Mouse (Mus musculus): ENCODE measurements around the gene Klrc3. TPM values are rescaled to one million over a fixed set of nuclear protein-coding genes. Genes with fewer than 3 reads are reported as not detected.
"Not testable (repeated sequence)": the region's sequence is repeated elsewhere in the genome, so short reads cannot be mapped to it uniquely, and the experiment has no call there.

Klrc3 gene
- polyA plus RNA-seq (2011; ENCODE audit: insufficient read length, low read depth, missing spikeins), result not detected in 2 replicates

DNA sequence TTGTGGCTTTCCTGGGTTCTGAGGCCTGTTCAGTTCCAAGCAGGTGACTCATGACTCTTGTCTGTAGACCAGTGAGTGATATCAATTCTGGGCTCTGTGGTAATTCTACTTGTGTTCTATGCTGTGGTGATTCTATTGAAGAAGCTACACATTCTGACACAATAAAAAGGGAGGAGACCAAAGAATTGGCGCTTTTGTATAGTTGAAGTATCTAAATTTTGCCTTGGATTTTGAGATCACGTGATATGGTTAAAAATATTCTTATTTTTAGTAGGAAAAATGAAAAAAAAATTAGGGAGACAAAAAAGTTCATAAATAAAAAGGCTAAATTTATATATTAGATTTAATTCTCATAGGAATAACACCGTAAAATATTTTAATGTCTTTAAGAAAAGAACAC is at the start of gene Klrc3:
Gene Klrc3, minus strand, starts transcription at position 101 of the 400 bp plus-strand sequence.
- H3K4me3 ChIP-seq (ENCODE audit: insufficient read depth, low read length); H3K4me1 ChIP-seq (ENCODE audit: control insufficient read depth, insufficient read depth, low read length); H3K27ac ChIP-seq (ENCODE audit: insufficient read depth, low read length): not testable (repeated sequence)

DNA sequence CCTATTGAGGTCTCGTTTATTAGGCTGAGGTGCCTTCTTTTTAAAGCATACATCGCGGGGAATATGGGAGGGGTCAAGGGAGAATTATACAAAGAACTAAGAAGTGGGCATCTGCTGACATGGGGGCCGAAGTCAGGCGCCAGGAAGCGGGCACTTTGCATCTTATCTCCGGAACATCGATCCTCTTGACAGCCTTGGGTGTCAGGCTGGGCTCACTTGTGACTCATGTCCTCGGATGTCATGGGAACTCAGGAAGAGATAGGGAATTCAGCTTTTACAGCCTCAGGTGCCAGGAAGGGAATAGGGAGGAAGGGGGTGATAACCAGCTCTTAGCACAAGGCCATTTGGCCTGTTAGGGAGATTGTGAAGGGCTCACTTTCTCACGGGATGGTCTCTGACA is 48.3 kb upstream of the Klrc3 start:
- not testable (repeated sequence) for H3K27ac ChIP-seq (ENCODE audit: insufficient read depth, low read length); H3K4me1 ChIP-seq (ENCODE audit: control insufficient read depth, insufficient read depth, low read length); H3K4me3 ChIP-seq (ENCODE audit: insufficient read depth, low read length)

DNA sequence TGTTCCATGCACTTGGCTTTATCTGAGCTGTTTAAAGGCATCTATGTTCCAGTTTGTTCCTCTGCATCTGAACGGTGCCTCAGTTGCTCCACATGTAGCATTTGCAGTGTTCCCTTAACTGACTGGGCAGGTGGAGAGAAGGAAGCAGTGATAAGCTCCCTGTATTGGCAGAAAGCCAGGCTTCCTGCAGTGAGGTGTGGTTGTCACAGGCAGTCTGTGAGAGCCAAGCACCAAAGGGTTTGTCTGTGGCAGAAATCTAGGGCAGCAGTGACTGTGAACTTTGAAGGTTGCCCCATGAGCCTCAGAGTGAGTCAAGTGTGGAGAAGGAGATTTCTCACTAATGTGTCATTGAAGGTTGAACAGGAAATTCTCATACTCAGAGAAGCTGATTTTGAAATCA is 37.2 kb upstream of the Klrc3 start:
- TF ChIP-seq POLR2A (IDR thresholded peaks at IDR 0.05; ENCODE audit: low read depth, low read length), result no peak
- no peak for TF ChIP-seq CTCF (IDR thresholded peaks at IDR 0.05; ENCODE audit: borderline replicate concordance, insufficient read depth, low read length)
- no peaks in the 10 kb centered on the region for H3K4me1 ChIP-seq (ENCODE audit: control insufficient read depth, insufficient read depth, low read length)

DNA sequence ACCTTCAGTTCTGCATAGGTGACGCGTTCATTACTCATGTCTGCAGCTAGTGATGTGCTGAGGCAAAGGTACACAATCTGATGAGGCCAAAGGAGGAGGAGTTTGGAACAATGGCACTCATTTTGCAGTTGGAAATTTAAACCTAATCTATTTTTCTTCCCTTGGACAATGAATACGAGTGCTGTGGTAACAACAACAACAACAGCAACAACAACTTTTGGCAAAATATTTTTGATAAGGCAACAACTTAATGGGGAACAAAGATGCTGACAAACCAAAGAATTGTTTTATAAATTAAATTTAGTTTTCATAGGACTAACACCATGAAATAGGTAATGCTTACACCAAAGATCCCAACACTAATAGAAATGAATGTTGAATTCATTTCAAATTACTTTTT is 35.7 kb upstream of the Klrc3 start, which contains the start of gene Klrc1:
Gene Klrc1, minus strand, starts transcription at position 101 of the 400 bp plus-strand sequence.
- TF ChIP-seq CTCF (IDR thresholded peaks at IDR 0.05; ENCODE audit: borderline replicate concordance, insufficient read depth, low read length), result no peak
- no peak for TF ChIP-seq POLR2A (IDR thresholded peaks at IDR 0.05; ENCODE audit: low read depth, low read length)
- Histone ChIP-seq H3K4me3 (ENCODE audit: insufficient read depth, low read length) (no peak within 1 kb of the TSS), H3K27ac (ENCODE audit: insufficient read depth, low read length) (no peak within 1 kb of the TSS), H3K4me1 (ENCODE audit: control insufficient read depth, insufficient read depth, low read length) (no peaks in the 10 kb centered on the region)

More for the DNA sequence above, 37.2 kb upstream of the Klrc3 start:
- H3K27ac ChIP-seq (ENCODE audit: insufficient read depth, low read length), result no peak overlapping the region
- H3K4me3 ChIP-seq (ENCODE audit: insufficient read depth, low read length), result no peak overlapping the region

DNA sequence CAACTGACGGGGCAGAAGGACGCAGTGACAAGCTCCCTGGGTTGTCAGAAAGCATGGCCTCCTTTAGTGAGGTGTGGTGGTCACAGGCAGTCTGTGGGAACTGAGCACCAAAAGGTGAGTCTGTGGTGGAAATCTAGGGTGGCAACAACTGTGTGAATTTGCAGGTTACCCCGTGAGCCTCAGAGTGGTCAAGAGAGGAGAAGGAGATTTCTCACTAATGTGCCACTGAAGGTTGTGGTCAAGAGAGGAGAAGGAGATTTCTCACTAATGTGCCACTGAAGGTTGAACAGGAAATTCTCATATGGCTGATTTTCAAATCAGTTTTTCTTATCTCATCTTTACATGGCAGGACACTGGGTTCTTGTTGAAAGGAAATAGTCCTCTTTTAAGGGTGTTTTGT is 18.2 kb upstream of the Klrc3 start:
- not testable (repeated sequence) for H3K27ac ChIP-seq (ENCODE audit: insufficient read depth, low read length); H3K4me1 ChIP-seq (ENCODE audit: control insufficient read depth, insufficient read depth, low read length); H3K4me3 ChIP-seq (ENCODE audit: insufficient read depth, low read length)

DNA sequence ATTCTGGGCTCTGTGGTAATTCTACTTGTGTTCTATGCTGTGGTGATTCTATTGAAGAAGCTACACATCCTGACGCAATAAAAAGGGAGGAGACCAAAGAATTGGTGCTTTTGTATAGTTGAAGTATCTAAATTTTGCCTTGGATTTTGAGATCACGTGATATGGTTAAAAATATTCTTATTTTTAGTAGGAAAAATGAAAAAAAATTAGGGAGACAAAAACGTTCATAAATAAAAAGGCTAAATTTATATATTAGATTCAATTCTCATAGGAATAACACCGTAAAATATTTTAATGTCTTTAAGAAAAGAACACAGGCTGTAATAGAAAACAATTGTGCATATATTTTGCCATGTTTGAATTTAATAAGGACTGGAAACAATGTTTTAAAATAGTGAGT is 17.5 kb upstream of the Klrc3 start, which contains the start of gene Klrc2:
Gene Klrc2, minus strand, starts transcription at position 101 of the 400 bp plus-strand sequence.
- not testable (repeated sequence) for H3K27ac ChIP-seq (ENCODE audit: insufficient read depth, low read length); H3K4me3 ChIP-seq (ENCODE audit: insufficient read depth, low read length); H3K4me1 ChIP-seq (ENCODE audit: control insufficient read depth, insufficient read depth, low read length)

DNA sequence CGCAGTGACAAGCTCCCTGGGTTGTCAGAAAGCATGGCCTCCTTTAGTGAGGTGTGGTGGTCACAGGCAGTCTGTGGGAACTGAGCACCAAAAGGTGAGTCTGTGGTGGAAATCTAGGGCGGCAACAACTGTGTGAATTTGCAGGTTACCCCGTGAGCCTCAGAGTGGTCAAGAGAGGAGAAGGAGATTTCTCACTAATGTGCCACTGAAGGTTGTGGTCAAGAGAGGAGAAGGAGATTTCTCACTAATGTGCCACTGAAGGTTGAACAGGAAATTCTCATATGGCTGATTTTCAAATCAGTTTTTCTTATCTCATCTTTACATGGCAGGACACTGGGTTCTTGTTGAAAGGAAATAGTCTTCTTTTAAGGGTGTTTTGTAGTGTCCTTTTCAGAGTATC is 917 bp upstream of the Klrc3 start:
- H3K4me1 ChIP-seq (ENCODE audit: control insufficient read depth, insufficient read depth, low read length); H3K27ac ChIP-seq (ENCODE audit: insufficient read depth, low read length); H3K4me3 ChIP-seq (ENCODE audit: insufficient read depth, low read length): not testable (repeated sequence)

DNA sequence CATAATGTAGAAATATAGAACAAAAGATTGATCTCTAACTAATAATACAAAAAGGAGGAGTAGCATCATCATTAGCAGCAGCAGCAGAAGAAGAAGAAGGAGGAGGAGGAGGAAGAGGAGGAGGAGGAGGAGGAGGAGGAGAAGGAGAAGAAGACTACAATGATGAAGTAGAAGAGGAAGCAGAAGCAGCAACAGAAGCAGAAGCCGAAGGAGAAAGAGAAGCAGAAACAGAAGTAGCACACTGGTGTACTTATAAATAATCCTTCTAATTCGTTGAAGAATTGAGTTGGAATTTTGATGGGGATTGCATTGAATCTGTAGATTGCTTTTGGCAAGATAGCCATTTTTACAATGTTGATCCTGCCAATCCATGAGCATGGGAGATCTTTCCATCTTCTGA is 12.1 kb downstream of the Klrc3 start:
- H3K4me3 ChIP-seq (ENCODE audit: insufficient read depth, low read length); H3K4me1 ChIP-seq (ENCODE audit: control insufficient read depth, insufficient read depth, low read length); H3K27ac ChIP-seq (ENCODE audit: insufficient read depth, low read length): not testable (repeated sequence)

DNA sequence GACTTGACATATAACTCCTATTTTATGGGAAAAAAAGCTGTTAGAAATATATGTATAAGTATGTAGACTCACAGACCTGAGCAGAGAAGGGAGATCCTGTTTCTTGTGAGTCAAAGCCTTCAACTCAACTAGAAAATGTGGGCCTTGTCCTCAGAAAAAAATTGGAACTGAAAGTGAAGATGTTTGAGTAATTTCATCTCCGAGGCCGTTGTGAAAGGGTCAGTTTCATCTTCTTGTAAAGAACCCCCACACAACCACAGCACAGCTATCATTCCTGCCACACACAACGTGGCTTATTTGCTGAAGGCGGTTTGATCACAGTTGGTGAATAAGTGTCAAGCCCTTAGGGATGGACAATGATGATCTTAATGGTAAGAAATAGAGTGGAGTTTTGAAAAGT is 19.4 kb downstream of the Klrc3 start, which contains the start of gene Klrk1:
Gene Klrk1, minus strand, starts transcription at position 130 of the 400 bp plus-strand sequence.
- Histone ChIP-seq H3K27ac (ENCODE audit: insufficient read depth, low read length) (no peak within 1 kb of the TSS), H3K4me3 (ENCODE audit: insufficient read depth, low read length) (no peak within 1 kb of the TSS), H3K4me1 (ENCODE audit: control insufficient read depth, insufficient read depth, low read length) (no peaks in the 10 kb centered on the region)
- TF ChIP-seq POLR2A (IDR thresholded peaks at IDR 0.05; ENCODE audit: low read depth, low read length), result no peak
- TF ChIP-seq CTCF (IDR thresholded peaks at IDR 0.05; ENCODE audit: borderline replicate concordance, insufficient read depth, low read length), result no peak

DNA sequence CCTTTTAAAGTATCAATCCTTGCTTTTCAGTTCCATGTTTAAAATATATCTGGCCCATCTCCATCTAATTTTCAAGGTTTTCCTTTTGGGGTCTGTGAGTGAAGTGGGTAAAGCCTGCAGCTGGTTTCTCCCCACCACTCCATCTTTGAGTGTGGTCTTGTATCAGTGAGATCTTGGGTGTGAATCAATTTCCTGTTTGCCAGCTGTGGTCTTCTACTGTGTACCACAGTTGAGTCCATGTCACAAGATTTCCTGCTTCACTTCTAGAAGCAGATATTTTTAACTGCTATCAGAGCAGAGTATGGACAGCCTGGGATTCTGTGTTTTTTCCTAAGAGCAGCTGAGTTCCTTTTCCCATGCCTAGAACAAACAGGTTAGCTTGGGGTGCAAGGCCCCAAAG is 34.8 kb downstream of the Klrc3 start:
- H3K27ac ChIP-seq (ENCODE audit: insufficient read depth, low read length), result no peak overlapping the region
- TF ChIP-seq CTCF (IDR thresholded peaks at IDR 0.05; ENCODE audit: borderline replicate concordance, insufficient read depth, low read length) (no peak), POLR2A (IDR thresholded peaks at IDR 0.05; ENCODE audit: low read depth, low read length) (no peak)
- H3K4me1 ChIP-seq (ENCODE audit: control insufficient read depth, insufficient read depth, low read length), result no peaks in the 10 kb centered on the region
- no peak overlapping the region for H3K4me3 ChIP-seq (ENCODE audit: insufficient read depth, low read length)

DNA sequence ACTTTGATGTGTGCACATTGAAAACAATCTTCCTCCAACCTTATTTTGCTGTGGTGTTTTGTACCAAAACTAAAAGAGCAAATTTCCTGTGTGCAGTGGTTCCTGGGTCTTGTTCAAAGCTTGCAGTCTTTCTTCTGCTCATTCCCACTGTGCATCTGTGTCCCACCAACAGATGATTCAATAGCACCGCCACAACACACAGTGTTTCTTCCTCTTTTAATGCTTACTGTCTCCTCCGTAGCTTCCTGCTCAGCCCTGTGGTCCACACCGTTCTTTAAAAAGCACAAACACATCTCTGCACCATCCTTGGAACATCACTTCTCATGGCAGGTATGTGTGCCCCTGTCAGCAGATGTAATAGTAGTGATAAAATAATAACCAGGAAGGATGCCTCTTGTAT is 51.6 kb downstream of the Klrc3 start, which contains the start of gene Klrd1:
Gene Klrd1, plus strand, starts transcription at position 275 of the 400 bp plus-strand sequence.
- TF ChIP-seq CTCF (IDR thresholded peaks at IDR 0.05; ENCODE audit: borderline replicate concordance, insufficient read depth, low read length) (no peak), POLR2A (IDR thresholded peaks at IDR 0.05; ENCODE audit: low read depth, low read length) (no peak)
- H3K4me3 ChIP-seq (ENCODE audit: insufficient read depth, low read length), result no peak within 1 kb of the TSS
- H3K27ac ChIP-seq (ENCODE audit: insufficient read depth, low read length), result no peak within 1 kb of the TSS
- no peaks in the 10 kb centered on the region; the same call in 1 of the 2 replicates for H3K4me1 ChIP-seq (ENCODE audit: control insufficient read depth, insufficient read depth, low read length)

Other genes with a start within 250 kb of the Klrc3 start
- not detected in 2 replicates for gene Clec1b, start 246.0 kb downstream of the Klrc3 start, polyA plus RNA-seq (2011; ENCODE audit: insufficient read length, low read depth, missing spikeins)
- gene Clec9a, start 234.5 kb downstream of the Klrc3 start, polyA plus RNA-seq (2011; ENCODE audit: insufficient read length, low read depth, missing spikeins), result not detected in 2 replicates
- gene Clec1a, start 191.3 kb downstream of the Klrc3 start, polyA plus RNA-seq (2011; ENCODE audit: insufficient read length, low read depth, missing spikeins), result 0.52 and 0.54 TPM in 2 replicates
- 2.9 and 10.2 TPM in 2 replicates for gene Olr1, start 136.2 kb downstream of the Klrc3 start, polyA plus RNA-seq (2011; ENCODE audit: insufficient read length, low read depth, missing spikeins)
- gene Tmem52b, start 130.8 kb downstream of the Klrc3 start, polyA plus RNA-seq (2011; ENCODE audit: insufficient read length, low read depth, missing spikeins), result 0.48 TPM in 1 of 2 replicates, not detected in the other
- 92.0 and 113 TPM in 2 replicates for gene Gabarapl1, start 110.2 kb downstream of the Klrc3 start, polyA plus RNA-seq (2011; ENCODE audit: insufficient read length, low read depth, missing spikeins)
- gene Klre1, start 65.4 kb downstream of the Klrc3 start, polyA plus RNA-seq (2011; ENCODE audit: insufficient read length, low read depth, missing spikeins), result not detected in 2 replicates
- not detected in 2 replicates for gene Klrd1, start 51.6 kb downstream of the Klrc3 start, polyA plus RNA-seq (2011; ENCODE audit: insufficient read length, low read depth, missing spikeins)
- gene Klrk1, start 19.5 kb downstream of the Klrc3 start, polyA plus RNA-seq (2011; ENCODE audit: insufficient read length, low read depth, missing spikeins), result not detected in 2 replicates
- not detected in 2 replicates for gene Klrc2, start 17.4 kb upstream of the Klrc3 start, polyA plus RNA-seq (2011; ENCODE audit: insufficient read length, low read depth, missing spikeins)
- not detected in 2 replicates for gene Klrc1, start 35.6 kb upstream of the Klrc3 start, polyA plus RNA-seq (2011; ENCODE audit: insufficient read length, low read depth, missing spikeins)
- gene Klri1, start 73.8 kb upstream of the Klrc3 start, polyA plus RNA-seq (2011; ENCODE audit: insufficient read length, low read depth, missing spikeins), result not detected in 2 replicates
- gene Klri2, start 97.1 kb upstream of the Klrc3 start, polyA plus RNA-seq (2011; ENCODE audit: insufficient read length, low read depth, missing spikeins), result not detected in 2 replicates
- gene Gm156, start 140.9 kb upstream of the Klrc3 start, polyA plus RNA-seq (2011; ENCODE audit: insufficient read length, low read depth, missing spikeins), result not detected in 2 replicates
- not detected in 2 replicates for gene Gm17631, start 219.3 kb upstream of the Klrc3 start, polyA plus RNA-seq (2011; ENCODE audit: insufficient read length, low read depth, missing spikeins)
- not detected in 2 replicates for gene Klra17, start 233.3 kb upstream of the Klrc3 start, polyA plus RNA-seq (2011; ENCODE audit: insufficient read length, low read depth, missing spikeins)